Mouse (Mus musculus) heart, adult 9 months (tissue): ENCODE data around the gene Mpp3.
"Not testable (repeated sequence)": the region's sequence is repeated elsewhere in the genome, so short reads cannot be mapped to it uniquely, and the experiment has no call there.

Experiments
- DNase-seq, 2 experiments: peaks; one replicate each; pipeline ENCODE4 v3.0.0; 2022; ENCODE audit warnings: low spot score in 2 of 2

Mpp3 gene

DNA sequence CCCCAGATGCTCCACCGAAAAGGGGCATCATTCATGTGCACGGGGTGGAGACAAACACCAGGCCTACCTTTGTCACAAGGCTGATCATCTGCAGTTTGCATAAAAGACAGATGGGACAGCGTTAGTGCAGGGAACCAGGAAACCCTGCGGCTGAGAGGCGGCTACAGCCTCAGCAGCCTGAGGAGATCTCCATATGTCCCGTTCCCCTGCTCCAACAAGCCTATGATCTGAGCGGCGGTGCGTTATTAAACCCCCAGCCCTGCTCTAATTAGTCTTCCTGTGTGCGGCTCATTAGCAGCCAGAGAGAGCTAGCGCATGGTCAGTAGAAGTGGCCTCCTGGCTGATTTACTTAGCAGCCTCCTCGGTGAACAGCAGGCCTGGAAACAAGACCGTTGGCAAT lies 18.1 kb downstream of the Mpp3 start:
- DNase-seq = peak in 1 of 2 experiments; percentile 56

DNA sequence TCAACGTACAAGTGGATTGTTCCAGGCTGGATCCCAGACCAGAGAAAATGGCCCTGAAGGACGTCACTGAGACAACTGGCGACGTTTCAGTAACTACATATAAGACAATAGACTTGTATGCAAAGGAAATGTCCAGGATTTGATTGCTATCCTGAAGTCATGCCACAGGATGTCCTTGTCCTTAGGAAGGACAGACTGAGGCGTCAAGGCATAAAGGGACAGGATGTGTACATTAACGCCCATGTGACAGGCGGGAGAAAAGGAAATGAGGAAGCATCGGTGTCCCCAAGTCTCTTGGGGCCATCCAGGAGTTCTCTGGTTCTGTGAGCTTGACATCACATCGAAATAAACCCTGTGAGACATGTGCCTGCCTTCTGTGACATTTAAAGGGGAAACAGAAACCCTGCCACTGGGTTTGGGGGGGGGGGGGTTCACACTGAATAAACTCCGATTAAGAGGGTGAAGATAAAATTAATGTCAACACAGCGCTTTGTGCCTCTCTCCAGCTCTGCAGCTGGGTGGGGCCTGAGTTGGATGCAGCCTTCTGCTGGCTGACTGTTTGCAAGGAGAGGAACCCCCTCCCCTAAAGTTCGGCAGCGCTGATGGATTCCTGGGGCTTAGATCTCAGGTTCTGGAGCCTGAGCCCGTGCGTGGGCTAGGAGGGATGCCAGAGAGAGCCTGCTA lies 19.2 kb downstream of the Mpp3 start:
- no peak for DNase-seq

GRCm38 (mm10) chr11:102008372-102008771 lies 19.9 kb downstream of the Mpp3 start:
- DNase-seq = no peak

- DNase-seq = no peak
Measured at GRCm38 (mm10) chr11:102006688-102007087, 21.6 kb downstream of the Mpp3 start.

GRCm38 (mm10) chr11:102006271-102006670 lies 22.0 kb downstream of the Mpp3 start:
- DNase-seq = no peak

- DNase-seq = no peak
Measured at GRCm38 (mm10) chr11:102004251-102004650, 24.0 kb downstream of the Mpp3 start.

DNA sequence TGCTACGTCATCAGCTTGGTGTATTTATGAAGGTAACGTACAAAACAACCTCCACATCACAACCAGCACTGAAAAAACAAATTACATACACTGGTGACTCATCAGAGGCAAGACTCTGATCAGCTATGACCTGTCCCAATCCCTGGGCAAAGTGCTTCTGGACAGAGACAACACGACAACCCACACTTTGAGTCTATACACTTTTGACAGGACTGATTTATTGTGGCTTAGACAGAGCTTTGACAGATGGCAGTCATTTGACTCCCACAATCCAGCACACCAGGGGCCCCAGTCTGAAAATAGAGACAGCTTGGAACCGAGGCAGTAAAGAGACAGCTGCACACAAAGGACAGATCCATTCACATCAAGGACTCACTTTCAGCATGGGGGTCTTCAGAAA lies 28.8 kb downstream of the Mpp3 start:
- DNase-seq = no peak

DNA sequence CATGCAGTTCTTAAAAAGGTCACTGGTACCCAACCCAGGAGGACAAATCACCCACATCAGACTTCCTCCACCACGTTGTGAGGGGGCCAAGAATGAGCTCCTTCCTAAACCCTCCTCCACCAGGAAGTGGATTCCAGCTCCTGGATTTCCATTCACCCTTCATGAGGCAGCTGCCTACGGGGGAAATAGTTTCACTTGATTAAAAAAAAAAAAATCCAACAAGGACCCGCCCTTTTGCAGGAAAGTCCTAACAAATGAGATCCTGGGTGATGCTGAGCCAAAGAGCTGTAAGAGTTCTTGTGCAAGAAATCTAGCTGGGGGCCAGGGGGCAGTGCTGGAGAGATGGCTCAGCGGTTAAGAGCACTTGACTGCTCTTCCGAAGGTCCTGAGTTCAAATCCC lies 30.0 kb downstream of the Mpp3 start:
- peak; percentile 52 to 64 for DNase-seq

DNA sequence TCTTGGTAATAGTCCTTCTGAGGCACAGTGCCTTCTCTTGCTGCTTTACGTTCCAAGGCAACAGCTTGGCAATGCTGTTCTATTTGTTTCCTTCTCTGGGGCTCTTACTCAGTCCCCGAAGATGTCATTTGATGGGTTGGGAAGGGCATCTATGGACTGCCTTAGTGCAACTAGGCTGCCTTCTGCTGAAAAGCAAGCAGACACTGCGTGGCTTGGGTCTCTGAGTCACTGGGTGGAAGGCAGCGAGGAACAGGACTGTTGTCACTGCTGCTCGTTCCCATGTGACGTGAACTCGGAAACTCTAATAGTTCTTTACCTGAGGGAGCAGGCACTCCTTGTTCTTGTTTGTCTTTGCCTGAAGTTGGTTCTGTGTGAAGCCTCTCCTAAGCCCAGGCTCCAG lies 32.3 kb downstream of the Mpp3 start:
- DNase-seq = no peak

DNA sequence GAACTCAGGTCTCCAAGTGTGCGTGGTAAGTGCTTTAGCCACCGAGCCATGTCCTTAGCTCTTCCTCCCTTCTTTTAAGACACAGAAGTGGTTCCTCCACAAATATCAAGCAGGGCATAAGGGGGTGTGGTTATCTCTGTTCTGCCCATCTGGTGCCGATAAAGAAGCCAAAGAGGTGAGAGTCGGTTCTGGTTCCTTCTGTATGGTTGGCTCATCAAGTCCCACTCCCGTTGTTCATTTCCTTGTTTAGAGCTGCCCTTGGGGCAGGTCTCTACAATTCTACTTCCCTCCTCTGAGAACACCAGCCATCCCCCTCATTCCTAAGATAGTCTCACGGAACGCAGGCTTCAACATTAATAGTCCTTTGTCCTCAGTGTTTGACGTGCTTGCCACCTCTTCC lies 34.2 kb downstream of the Mpp3 start:
- DNase-seq = no peak

GRCm38 (mm10) chr11:101992411-101992810 lies 35.9 kb downstream of the Mpp3 start:
- DNase-seq = no peak

DNA sequence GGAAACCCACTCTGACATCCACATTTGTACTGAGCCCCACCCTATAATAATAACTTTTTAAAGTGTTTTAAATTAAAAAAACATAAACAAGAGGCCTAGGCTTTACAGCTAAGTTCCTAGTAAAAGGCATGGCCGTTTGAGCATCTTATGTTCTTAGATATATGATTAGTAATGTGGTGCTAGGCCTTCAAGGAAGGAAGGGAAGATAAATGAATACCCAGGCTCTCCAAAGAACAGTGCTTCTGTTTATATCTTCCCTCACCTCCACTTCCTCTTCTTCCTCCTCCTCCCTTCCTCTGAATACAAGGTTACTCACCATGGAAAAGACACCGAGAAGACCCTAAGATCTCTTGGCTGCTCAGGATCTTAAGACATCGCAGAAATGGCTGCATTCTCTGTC lies 36.4 kb downstream of the Mpp3 start:
- no peak for DNase-seq

- DNase-seq = no peak
Measured at GRCm38 (mm10) chr11:101990244-101990643, 38.0 kb downstream of the Mpp3 start.

DNA sequence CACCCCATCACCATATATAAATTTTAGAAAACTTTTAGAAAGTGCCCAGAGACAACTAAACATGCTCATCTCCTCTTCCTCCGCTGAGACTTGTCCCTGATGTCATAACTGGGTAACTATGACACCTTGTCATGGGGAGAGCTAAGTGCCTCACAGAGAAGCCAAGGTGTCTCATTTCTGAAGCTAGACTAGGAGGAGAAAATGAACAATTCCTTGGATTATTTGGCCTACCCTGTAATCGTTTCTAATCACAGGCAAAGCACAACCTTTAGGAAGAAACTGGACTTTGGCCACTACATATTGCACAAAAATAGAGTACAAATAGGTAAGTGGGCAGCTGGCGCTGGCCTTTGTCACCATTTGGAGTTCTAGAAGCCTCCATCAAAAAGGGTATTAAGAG lies 41.3 kb downstream of the Mpp3 start, which contains the start of gene Dusp3:
Dusp3 (minus strand) TSS at position 101 of the 400 bp plus-strand sequence.
- no peak for DNase-seq

GRCm38 (mm10) chr11:101985990-101986389 lies 42.3 kb downstream of the Mpp3 start:
- peak; percentile 80 to 89 for DNase-seq

- DNase-seq = not testable (repeated sequence)
Measured at GRCm38 (mm10) chr11:101985450-101985849, 42.8 kb downstream of the Mpp3 start.

- peak; percentile 98 for DNase-seq
Measured at GRCm38 (mm10) chr11:101984054-101985025, 43.9 kb downstream of the Mpp3 start, which contains the start of gene Cfap97d1. Cfap97d1 (plus strand) TSS chr11:101984279.

GRCm38 (mm10) chr11:101983431-101983921 lies 44.8 kb downstream of the Mpp3 start:
- peak in 1 of 2 experiments; percentile 22 for DNase-seq

GRCm38 (mm10) chr11:101982981-101983411 lies 45.3 kb downstream of the Mpp3 start:
- DNase-seq = peak; percentile 50 to 58

GRCm38 (mm10) chr11:101981850-101982249 lies 46.4 kb downstream of the Mpp3 start:
- DNase-seq = peak; percentile 46 to 66

DNA sequence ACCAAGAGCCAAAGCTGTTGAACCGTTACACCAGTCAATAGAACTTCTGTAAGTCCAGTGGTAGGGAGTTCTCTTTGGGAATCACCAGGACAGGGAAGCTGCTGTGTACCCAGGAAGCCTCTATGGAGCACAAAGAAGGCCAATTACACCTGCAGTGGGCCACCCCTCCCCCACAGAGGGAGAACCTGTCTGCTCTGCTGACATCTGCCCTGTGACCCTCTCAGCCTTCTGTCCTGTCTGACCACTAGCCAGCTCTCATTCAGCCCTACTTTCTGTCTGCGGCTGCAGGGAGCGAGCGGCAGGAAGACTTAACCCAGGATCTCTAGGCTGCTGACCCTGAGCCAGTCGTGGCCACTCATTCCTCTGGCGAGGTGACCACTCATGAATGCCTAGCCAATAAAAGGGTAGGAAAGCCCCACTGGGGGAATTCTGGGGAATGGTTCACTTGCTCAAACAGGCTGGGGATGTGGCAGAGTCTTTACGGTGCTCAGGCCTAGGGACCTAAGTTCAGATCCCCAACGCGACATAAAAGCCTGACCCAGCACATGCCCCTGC lies 47.6 kb downstream of the Mpp3 start:
- DNase-seq = no peak

DNA sequence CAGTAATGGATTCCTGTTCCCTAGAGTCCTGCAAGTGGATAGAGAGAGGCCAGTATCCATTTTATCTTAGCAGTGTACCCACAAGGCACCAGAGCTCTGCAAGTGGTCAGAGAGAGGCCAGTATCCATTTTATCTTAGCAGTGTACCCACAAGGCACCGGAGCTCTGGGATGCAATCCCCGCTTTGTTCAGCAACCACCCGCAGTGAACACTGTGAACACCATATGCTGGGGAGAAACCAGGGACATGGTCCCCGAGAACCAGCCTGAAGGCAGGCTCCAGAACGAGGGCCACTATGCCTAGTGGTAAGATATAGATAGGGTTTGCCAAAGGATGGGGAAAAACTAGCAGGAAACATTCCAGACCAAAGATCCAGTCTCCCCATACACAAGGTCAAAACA lies 49.1 kb downstream of the Mpp3 start:
- DNase-seq = no peak
